Mouse (Mus musculus) kidney, adult 11 months (tissue): ENCODE data around the gene Gm5934.
"Not testable (repeated sequence)": the region's sequence is repeated elsewhere in the genome, so short reads cannot be mapped to it uniquely, and the experiment has no call there.

ENCODE experiments used
- DNase-seq: peaks from one replicate; pipeline ENCODE4 v3.0.0; 2022

Gm5934 gene

DNA sequence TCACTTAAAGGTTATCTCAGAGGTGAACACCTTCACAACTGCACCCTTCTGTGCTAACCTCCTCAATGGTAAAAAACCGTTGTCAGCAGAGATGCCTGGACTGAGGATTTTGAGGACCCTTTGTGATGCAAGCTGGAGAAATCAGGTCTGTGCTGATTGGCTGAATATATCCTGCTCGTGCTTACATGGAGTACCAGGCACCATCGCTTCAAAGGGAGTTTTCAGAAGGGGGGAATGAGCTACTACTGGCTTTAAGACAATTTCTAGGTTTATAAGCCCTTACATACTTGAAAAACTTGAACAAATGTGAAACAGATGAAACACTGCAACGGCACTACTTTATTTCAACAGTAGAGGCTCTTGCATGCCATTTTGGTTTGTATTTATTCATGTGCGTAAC is at the start of gene Gm5934:
Gm5934 (minus strand) TSS at position 101 of the 400 bp plus-strand sequence.
- not testable (repeated sequence) for DNase-seq
